Mouse (Mus musculus) cerebellum, postnatal 14 days (tissue): ENCODE data around the gene Axdnd1.
"Not testable (repeated sequence)": the region's sequence is repeated elsewhere in the genome, so short reads cannot be mapped to it uniquely, and the experiment has no call there.

Source experiments
- DNase-seq, 2 experiments: peaks; one replicate each; pipeline ENCODE4 v3.0.0; 2021; ENCODE audit warnings: mixed read lengths in 2 of 2

Gene Axdnd1

DNA sequence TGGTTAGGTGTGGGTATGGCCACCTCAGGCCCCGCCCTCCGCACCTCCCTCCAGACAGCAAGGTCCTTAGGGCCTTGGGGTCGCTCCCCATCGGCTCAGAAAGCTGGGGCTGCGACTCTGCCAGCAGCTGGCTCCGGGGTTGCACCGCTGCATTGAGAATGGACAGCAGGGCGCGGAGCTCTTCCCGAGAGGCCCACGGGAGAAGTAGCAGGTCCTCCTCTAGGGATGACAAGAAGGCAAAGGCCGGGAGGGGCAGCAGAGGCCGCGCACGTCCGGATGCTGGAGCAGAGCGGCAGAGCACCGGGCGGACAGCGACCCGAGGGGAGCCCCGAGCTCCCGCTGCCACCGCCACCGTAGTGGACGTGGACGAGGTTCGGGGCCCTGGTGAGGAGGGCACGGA, 110.3 kb downstream of the Axdnd1 start, which contains the start of gene Nphs2:
Gene Nphs2, plus strand, starts transcription at position 98 of the 400 bp plus-strand sequence.
- peak in 1 of 2 experiments; percentile 2 for DNase-seq

- no peak for DNase-seq
Observed at GRCm38 (mm10) chr1:156308595-156308994, 112.4 kb downstream of the Axdnd1 start.

DNA sequence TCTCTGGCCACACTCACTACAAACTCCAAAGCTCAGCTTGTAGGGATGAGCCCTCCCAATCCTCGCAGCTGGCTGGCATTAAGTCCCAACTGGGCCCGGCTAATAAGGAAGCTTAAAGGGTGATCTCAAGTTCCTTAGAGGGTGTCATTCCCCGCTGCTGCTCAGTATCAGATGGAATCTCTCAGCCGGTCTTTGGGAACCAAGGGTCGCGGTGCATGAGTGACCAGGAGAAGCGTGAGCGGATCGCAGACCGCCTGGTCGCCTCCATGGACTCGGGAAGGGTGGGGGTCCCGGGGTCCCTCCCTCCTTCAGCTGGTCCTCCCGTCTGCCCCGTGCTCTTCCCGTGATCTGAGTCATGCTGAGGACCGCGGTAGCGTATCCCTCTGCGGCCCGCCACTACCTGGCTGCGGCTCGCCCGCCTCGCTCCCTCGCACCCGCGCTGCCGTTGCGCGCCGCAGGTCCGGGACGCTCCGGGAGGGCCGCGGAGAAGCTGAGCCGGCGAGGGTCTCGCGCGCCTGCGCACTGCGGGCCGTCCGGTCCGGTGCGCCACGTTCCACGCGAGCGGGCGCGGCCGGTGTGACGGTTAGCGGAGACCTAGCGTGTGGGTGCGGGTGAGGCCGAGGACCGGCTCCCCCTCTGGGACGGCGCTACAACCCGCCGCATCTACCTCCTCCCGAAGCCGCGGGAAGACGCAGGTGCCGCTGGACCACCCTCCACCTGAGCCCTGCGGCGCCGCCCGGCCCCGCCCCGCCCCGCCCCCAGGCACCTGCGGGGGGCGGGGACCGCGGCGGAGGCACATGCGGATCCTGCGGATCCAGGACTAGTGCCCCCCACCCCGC, 117.8 kb downstream of the Axdnd1 start, which contains the start of gene Tdrd5:
Gene Tdrd5, minus strand, starts transcription at position 754 of the 839 bp plus-strand sequence.
- peak; percentile 51 to 65 for DNase-seq

DNA sequence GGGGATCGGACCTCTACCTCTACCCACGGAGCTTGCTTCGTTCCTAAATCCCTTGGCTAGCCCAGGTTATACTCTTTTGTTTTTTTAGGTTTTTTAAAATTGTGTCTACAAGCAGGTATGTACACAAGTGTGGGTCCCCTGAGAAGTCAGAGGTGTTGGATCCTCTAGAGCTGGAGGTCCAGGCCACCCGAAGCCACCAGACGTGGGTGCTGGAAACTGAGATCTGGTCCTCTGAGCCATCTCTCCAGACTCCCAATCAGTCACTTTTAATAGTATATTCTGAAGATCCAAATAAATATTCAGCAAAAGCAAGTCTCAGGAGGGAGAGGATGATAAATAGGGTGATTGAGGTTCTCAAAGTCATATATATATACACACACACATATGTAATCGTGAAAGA, 130.9 kb downstream of the Axdnd1 start:
- DNase-seq, result no peak

- DNase-seq, result not testable (repeated sequence)
Observed at GRCm38 (mm10) chr1:156289222-156289587, 131.8 kb downstream of the Axdnd1 start.

DNA sequence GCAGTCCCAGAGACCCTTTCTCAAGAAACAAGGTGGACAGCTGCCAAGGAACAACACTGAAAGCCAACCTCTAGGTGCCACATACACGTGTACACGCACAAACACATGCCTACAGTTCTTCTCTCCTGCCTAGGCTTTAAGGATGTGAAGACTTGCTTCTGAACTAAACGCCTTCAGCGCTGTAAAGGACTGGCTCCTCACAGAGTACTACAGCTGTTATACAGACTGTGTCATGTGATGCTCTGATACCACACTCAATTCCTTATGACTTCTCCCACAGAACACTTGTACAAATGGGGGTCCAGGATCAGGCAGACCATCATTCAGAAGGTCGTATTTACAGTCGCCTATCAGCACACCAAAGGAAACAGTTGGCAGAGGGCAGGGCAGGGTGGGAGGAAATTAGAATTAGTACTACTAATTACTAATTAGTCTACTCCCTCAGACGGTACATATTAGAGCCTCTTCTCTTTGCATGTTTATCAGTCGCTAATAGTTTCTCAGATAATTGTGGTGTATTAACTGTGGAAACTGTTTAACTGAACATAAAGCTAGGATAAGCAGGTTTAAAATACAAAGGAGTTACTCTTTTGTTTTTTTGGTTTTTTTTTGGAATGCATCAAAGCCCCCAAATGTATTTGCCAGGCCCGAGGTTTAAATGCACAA, 132.3 kb downstream of the Axdnd1 start:
- DNase-seq, result no peak

GRCm38 (mm10) chr1:156285541-156285896, 135.4 kb downstream of the Axdnd1 start:
- no peak for DNase-seq

DNA sequence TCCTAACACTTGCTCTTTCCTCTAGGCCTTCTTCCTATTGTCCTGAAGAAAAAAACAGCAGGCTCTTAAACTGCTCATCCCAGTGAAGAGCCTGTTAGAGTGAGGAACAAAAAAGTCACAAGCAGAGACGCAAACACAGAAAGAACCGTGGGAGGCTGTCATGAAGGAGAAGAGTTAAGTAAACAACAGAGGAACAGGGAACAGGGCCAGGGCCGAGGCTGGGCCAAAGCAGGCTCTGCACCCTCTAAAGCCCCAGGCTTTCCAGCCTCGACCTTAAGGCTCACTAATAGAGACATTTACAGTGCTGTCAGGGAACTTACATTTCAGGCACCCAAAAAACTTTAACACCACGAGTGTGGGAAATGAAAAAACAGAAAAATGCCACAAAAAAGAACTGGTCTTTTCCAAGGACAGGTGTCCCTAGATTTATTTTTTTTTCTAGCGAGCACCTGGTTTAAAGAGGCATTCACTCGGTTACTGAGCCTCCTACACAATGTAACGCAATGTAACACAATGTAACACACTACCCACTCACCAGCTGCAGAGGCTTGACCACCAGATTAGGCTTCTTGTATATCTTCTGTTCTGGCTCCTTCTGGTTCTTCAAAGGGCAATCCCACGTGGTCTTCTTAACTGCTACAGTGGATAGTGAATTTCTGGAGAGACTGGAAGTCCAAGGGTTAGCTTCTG, 136.0 kb downstream of the Axdnd1 start:
- no peak for DNase-seq

- DNase-seq, result no peak
Observed at GRCm38 (mm10) chr1:156284207-156284606, 136.8 kb downstream of the Axdnd1 start.

- no peak for DNase-seq
Observed at GRCm38 (mm10) chr1:156280131-156280530, 140.8 kb downstream of the Axdnd1 start.

GRCm38 (mm10) chr1:156273647-156274046, 147.3 kb downstream of the Axdnd1 start:
- DNase-seq, result no peak
